Mouse (Mus musculus): ENCODE measurements around the gene Kcnd3.
"Not testable (repeated sequence)": the region's sequence is repeated elsewhere in the genome, so short reads cannot be mapped to it uniquely, and the experiment has no call there.

The Kcnd3 gene

DNA sequence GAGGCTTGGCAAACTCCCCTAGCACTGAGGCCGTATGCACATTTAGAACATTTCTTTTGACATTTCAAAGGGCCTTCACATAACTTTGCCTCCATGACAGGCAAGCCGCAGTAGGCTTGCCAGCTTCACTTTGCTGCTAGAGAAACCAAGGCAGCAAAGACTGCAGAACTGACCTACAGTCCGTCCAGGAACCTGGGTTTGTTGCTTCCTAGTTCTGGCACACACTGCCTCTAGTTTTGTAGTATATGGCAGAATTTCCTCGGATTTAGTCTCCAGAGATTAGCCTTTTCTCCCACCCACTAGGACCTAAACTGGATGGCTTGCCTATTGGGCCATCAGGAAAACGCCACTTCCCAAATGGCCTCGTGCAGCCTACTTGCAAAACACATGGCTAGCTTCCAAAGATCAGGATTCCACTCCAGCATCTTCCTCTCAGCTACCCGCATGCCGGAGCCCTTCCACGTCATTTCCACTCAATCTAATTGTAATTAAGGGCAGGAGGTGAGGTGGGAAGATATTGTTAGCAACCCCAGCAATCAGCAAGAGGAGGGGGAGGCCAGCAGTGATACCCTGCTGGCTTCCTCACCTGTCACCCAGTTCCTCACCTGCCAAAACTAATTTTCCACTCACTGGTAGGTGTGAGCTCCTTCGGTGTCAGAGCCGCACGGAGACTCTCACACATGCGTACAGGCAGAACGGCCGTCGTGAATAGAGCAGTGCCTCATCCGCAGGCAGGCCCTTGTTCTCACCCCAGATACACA, 244.4 kb downstream of the Kcnd3 start:
- no peak for DNase-seq (ENCODE audit: low spot score in 2 of 2)

GRCm38 (mm10) chr3:105697148-105697441, 245.0 kb downstream of the Kcnd3 start:
- no peak for DNase-seq (ENCODE audit: low spot score in 2 of 2)

DNA sequence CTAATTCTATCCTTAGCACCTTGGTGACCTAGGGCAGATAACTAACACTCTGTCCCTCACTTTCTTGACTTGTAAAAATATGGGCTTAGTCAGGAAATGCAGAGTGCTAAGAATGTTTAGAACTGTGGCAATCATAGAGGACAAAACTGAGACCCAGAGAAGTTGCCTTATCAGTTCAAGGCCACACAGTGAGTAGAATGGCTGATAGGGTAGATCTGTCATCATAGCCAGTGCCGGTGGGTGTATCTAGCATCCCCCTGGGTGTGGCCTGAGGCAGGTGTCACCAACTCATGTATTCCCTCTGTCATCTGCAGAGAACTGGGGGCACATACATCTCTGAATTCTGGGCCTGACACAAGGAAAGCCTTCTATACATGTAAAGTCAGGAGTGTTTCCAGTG, 246.2 kb downstream of the Kcnd3 start:
- DNase-seq (ENCODE audit: low spot score in 2 of 2), result no peak

DNA sequence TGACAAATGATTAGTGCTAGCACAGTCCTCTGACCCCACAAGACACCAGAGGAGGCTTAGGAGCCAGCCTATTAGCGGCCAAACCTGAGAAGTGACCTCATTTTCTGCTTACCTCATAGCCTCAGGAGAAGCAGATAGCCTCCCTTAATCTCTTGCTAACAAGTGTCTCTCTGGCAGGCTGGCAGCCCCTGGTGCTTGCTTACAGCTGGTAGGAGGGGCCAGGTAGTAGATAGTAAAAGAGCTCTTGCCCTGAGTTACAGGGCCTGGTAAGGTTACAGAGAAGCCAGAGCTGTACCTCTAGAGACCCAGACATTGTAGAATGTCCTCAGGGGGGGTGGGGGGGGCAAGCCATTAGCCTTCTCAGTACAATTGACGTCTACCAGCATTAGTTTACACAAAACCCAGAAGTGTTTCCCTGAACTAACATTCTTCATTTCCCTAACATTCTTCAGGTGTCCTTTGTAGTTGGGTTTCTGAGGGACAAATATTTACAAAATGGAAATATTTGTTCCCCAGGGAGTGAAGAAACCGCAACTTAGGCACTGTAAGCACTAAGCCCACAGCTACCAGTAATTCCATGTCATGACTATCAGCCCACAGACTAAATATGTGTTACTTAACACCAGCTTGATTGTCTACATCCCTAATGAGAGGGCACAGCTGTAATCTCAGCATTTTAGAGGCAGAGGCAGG, 247.3 kb downstream of the Kcnd3 start:
- DNase-seq (ENCODE audit: low spot score in 2 of 2), result no peak

DNA sequence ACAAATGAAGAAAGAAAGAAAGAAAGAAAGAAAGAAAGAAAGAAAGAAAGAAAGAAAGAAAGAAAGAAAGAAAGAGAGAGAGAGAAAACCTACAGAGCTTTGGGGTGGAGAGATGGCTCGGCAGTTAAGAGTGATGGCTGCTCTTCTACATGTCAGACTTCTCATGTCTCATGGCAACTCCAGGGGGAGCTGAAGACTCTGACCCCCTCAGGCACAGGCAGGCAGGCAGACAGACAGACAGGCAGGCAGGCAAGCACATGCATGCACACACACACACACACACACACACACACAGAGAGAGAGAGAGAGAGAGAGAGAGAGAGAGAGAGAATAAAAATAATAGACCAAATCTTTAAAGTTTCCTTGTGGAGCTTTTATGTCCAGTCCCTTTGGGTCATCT, 248.7 kb downstream of the Kcnd3 start:
- DNase-seq (ENCODE audit: low spot score in 2 of 2), result not testable (repeated sequence)

DNA sequence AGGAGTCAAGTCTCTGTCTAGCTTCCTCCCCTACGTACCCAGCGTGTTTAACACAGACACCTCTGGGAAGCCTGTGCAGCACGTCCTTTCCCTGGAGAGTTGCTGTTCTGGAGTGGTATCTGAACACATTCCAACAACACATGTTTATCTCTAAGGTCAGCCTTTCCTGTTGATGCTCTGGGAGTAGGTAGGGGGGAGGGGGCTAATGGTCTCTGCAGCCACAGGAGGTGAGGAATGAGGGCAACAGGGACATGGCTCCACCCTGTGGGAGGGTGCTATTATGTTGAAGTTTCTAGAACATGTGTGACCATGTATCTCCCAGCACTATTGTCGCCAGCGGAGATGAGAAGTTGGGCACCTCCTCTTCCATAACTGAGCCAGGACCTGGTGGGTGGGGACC, 249.3 kb downstream of the Kcnd3 start:
- DNase-seq (ENCODE audit: low spot score in 2 of 2), result no peak

- no peak for DNase-seq (ENCODE audit: low spot score in 2 of 2)
Measured at GRCm38 (mm10) chr3:105703571-105703970, 251.4 kb downstream of the Kcnd3 start.

- DNase-seq (ENCODE audit: low spot score in 2 of 2), result peak; percentile 86 to 87
Measured at GRCm38 (mm10) chr3:105704031-105705008, 252.2 kb downstream of the Kcnd3 start, which contains the start of gene Inka2. Gene Inka2 (plus strand): TSS chr3:105704599.

GRCm38 (mm10) chr3:105705061-105705549, 253.0 kb downstream of the Kcnd3 start:
- DNase-seq (ENCODE audit: low spot score in 2 of 2), result peak; percentile 87

- no peak for DNase-seq (ENCODE audit: low spot score in 2 of 2)
Measured at GRCm38 (mm10) chr3:105705561-105705960, 253.4 kb downstream of the Kcnd3 start.

DNA sequence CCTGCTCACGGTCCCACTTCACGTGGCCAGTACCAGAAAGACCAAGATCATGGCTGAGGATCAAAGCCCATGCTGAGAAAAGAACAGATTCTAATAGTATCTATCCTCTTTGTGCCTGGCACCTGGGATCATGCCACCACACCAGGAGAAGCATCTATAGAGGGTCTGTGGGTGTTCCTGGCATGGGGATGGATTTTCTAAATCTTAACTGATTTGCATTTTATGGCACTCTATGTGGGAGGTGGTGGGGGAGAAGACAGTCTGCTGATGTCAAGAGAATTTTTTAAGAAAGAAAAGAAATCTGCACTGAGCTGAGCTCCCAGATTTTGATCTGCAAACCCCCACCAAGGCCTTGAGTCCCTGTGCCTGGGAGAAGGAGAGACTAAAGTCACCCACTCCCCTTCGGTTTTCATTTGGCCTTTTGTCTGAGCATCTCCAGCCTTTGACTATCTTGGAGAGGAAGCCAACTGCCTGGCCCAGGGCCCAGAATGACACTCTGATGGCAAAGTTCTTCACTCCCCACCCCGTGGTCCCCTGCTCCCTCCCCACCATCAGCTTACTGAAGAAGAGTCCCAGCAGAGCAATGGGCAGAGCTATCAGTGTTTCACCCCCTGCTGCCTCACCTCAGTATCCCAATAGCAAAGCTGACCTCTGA, 254.4 kb downstream of the Kcnd3 start:
- DNase-seq (ENCODE audit: low spot score in 2 of 2), result peak in 1 of 2 experiments; percentile 87

GRCm38 (mm10) chr3:105707590-105707989, 255.5 kb downstream of the Kcnd3 start:
- no peak for DNase-seq (ENCODE audit: low spot score in 2 of 2)

- DNase-seq (ENCODE audit: low spot score in 2 of 2), result no peak
Measured at GRCm38 (mm10) chr3:105710246-105710645, 258.1 kb downstream of the Kcnd3 start.

- DNase-seq (ENCODE audit: low spot score in 2 of 2), result no peak
Measured at GRCm38 (mm10) chr3:105711741-105712140, 259.6 kb downstream of the Kcnd3 start.

GRCm38 (mm10) chr3:105712827-105713226, 260.7 kb downstream of the Kcnd3 start:
- DNase-seq (ENCODE audit: low spot score in 2 of 2), result no peak

DNA sequence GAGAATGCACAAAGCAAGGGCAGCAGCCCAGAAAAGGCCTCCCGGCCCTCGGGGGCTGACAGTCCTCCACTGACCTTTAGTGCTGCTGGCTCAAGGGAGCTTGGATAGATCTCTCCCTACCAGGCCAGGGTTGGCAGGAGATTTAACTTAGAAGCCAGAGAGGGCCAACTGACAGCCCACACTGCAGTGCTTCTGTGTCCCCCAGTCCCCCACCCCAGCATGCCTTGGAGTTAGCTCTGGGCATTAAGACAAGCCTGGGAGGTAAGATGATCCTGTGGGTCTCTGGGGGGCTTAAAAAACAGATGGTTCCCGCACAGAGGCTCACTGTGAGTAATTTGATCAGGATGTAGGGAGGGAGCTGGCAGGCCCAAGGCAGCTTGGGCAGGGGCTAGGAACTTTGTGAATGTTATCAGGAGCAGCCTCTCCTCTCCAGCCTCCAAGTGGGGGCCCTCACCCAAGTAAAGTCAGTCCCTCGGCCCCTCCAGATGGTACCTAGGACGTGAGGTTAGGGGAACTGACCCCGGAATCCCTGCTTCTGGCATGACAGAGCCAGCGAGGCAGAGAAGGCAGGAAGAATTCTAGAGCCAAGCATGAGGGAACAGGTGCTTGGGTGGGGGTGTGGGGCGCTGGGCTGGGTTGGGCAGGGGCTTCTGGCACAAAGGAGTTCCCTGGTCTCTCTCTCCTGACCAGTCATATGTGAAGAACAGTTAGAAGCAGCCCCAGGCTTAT, 262.1 kb downstream of the Kcnd3 start:
- no peak for DNase-seq (ENCODE audit: low spot score in 2 of 2)

- no peak for DNase-seq (ENCODE audit: low spot score in 2 of 2)
Measured at GRCm38 (mm10) chr3:105714820-105715167, 262.7 kb downstream of the Kcnd3 start.

- peak; percentile 52 to 57 for DNase-seq (ENCODE audit: low spot score in 2 of 2)
Measured at GRCm38 (mm10) chr3:105716353-105717000, 264.3 kb downstream of the Kcnd3 start.

- no peak for DNase-seq (ENCODE audit: low spot score in 2 of 2)
Measured at GRCm38 (mm10) chr3:105717856-105718555, 265.9 kb downstream of the Kcnd3 start.

- DNase-seq (ENCODE audit: low spot score in 2 of 2), result no peak
Measured at GRCm38 (mm10) chr3:105718746-105719145, 266.6 kb downstream of the Kcnd3 start.

Measured in frontal cortex, postnatal 36 days (tissue).